Mouse (Mus musculus) ovary, postnatal 36 days (tissue): ENCODE data around the gene Ccdc138.
"Not testable (repeated sequence)": the region's sequence is repeated elsewhere in the genome, so short reads cannot be mapped to it uniquely, and the experiment has no call there.

Experiments used
- DNase-seq: peaks from one replicate; pipeline ENCODE4 v3.0.0; 2022; ENCODE audit warnings: low spot score, mixed read lengths

The Ccdc138 gene

GRCm38 (mm10) chr10:58497320-58498284 is at the start of gene Ccdc138:
Gene Ccdc138, plus strand, starts transcription at chr10:58497948.
- DNase-seq: peak; percentile 91

GRCm38 (mm10) chr10:58451575-58451974 is 46.2 kb upstream of the Ccdc138 start:
- DNase-seq: no peak

- no peak for DNase-seq
These were observed 45.6 kb upstream of the Ccdc138 start for GRCm38 (mm10) chr10:58452185-58452584.

- DNase-seq: no peak
These were observed 37.9 kb upstream of the Ccdc138 start for GRCm38 (mm10) chr10:58459896-58460295.

GRCm38 (mm10) chr10:58477086-58477755 is 20.5 kb upstream of the Ccdc138 start:
- no peak for DNase-seq

GRCm38 (mm10) chr10:58478071-58478578 is 19.6 kb upstream of the Ccdc138 start:
- DNase-seq: no peak

GRCm38 (mm10) chr10:58479954-58480490 is 17.7 kb upstream of the Ccdc138 start:
- no peak for DNase-seq

GRCm38 (mm10) chr10:58491031-58491430 is 6.7 kb upstream of the Ccdc138 start:
- no peak for DNase-seq

GRCm38 (mm10) chr10:58495637-58496036 is 2.1 kb upstream of the Ccdc138 start:
- no peak for DNase-seq

- DNase-seq: no peak
These were observed 1.0 kb upstream of the Ccdc138 start for GRCm38 (mm10) chr10:58496732-58497131.

GRCm38 (mm10) chr10:58498516-58498915 is 768 bp downstream of the Ccdc138 start:
- DNase-seq: no peak

- no peak for DNase-seq
These were observed 31.6 kb downstream of the Ccdc138 start for GRCm38 (mm10) chr10:58529358-58529757.

- no peak for DNase-seq
These were observed 33.4 kb downstream of the Ccdc138 start for GRCm38 (mm10) chr10:58530896-58531790.

GRCm38 (mm10) chr10:58532177-58532576 is 34.4 kb downstream of the Ccdc138 start:
- no peak for DNase-seq

GRCm38 (mm10) chr10:58536276-58536675 is 38.5 kb downstream of the Ccdc138 start:
- not testable (repeated sequence) for DNase-seq

GRCm38 (mm10) chr10:58540613-58541012 is 42.9 kb downstream of the Ccdc138 start:
- no peak for DNase-seq

- no peak for DNase-seq
These were observed 51.0 kb downstream of the Ccdc138 start for GRCm38 (mm10) chr10:58548739-58549138.

- DNase-seq: no peak
These were observed 57.1 kb downstream of the Ccdc138 start for GRCm38 (mm10) chr10:58554693-58555387.

GRCm38 (mm10) chr10:58559098-58559497 is 61.4 kb downstream of the Ccdc138 start:
- DNase-seq: peak; percentile 37

GRCm38 (mm10) chr10:58559901-58560300 is 62.2 kb downstream of the Ccdc138 start:
- DNase-seq: no peak

- DNase-seq: no peak
These were observed 62.8 kb downstream of the Ccdc138 start for GRCm38 (mm10) chr10:58560521-58560920.
